Mouse (Mus musculus): Measurements from ENCODE around the gene Bpifa3. TPM values are rescaled to one million over a fixed set of nuclear protein-coding genes. Genes with fewer than 3 reads are reported as not detected.

Gene Bpifa3
- not detected for total RNA-seq (2023)

GRCm38 (mm10) chr2:154130120-154130519, at the start of gene Bpifa3:
Gene Bpifa3 (plus strand): TSS chr2:154130336.

GRCm38 (mm10) chr2:154142580-154142979, 12.4 kb downstream of the Bpifa3 start, which contains the start of gene Bpifa1:
Gene Bpifa1 (plus strand): TSS chr2:154142880.

GRCm38 (mm10) chr2:154162307-154162706, 32.2 kb downstream of the Bpifa3 start, which contains the start of gene Bpifa5:
Gene Bpifa5 (plus strand): TSS chr2:154162607.

Other genes starting within 250 kb of the Bpifa3 start
- not detected for gene Bpifb6, start 229.9 kb upstream of the Bpifa3 start, total RNA-seq (2023)
- not detected for gene Bpifb3, start 212.1 kb upstream of the Bpifa3 start, total RNA-seq (2023)
- not detected for gene Bpifb4, start 192.1 kb upstream of the Bpifa3 start, total RNA-seq (2023)
- not detected for gene Bpifa6, start 155.4 kb upstream of the Bpifa3 start, total RNA-seq (2023)
- not detected for gene Bpifa2, start 122.1 kb upstream of the Bpifa3 start, total RNA-seq (2023)
- gene Bpifa1, start 12.5 kb downstream of the Bpifa3 start, total RNA-seq (2023), result not detected
- gene Bpifa5, start 32.3 kb downstream of the Bpifa3 start, total RNA-seq (2023), result not detected
- not detected for gene Bpifb1, start 60.5 kb downstream of the Bpifa3 start, total RNA-seq (2023)
- not detected for gene Bpifb5, start 93.4 kb downstream of the Bpifa3 start, total RNA-seq (2023)
- gene Bpifb9a, start 127.5 kb downstream of the Bpifa3 start, total RNA-seq (2023), result not detected
- not detected for gene Bpifb9b, start 176.9 kb downstream of the Bpifa3 start, total RNA-seq (2023)
- gene Cdk5rap1, start 242.7 kb downstream of the Bpifa3 start, total RNA-seq (2023), result 15.8 TPM